ENCODE assay signal across 8 mouse cellular contexts in genomic region chr7:16844696-16845071, GRCm38 (mm10). TPM values are rescaled to one million over a fixed set of nuclear protein-coding genes. Genes with fewer than 3 reads are reported as not detected.
A peak's percentile ranks its signal among the peaks of the same experiment; 100 is the strongest.
DNase-seq lines count a peak whose midpoint lies in the region; ATAC-seq and TF ChIP-seq lines count a peak whose summit lies in the region.

No protein-coding gene starts in this region.

- no peak overlapping the region; the same call in 1 of the 2 replicates for H3K27ac ChIP-seq in MEL (ENCODE audit: control insufficient read depth, low read depth, low read length)
- peak overlapping the region; percentile 51 for H3K27ac ChIP-seq in embryonic facial prominence, embryonic 10.5 days (replicated peaks)
- H3K27ac ChIP-seq in hindbrain, embryonic 13.5 days: 0 out of 2 replicates have a peak overlapping the region, but pooled peaks have one; percentile 3
- peak overlapping the region; percentile 94 for H3K27ac ChIP-seq in lung, embryonic 16.5 days (ENCODE audit: low read length)

- peak overlapping the region; percentile 81 for H3K9ac ChIP-seq in MEL (ENCODE audit: control insufficient read depth, low read depth, low read length, poor library complexity, severe bottlenecking)
- H3K9ac ChIP-seq in hindbrain, embryonic 13.5 days: peak overlapping the region; percentile 53; the same call in 1 of the 2 replicates
- H3K9ac ChIP-seq in lung, embryonic 16.5 days (ENCODE audit: low read length): peak overlapping the region; percentile 94

- no peak for TF ChIP-seq RAD21 in MEL (IDR thresholded peaks at IDR 0.05; ENCODE audit: low read depth, low read length)

- no peak for ATAC-seq in hindbrain, embryonic 13.5 days (ENCODE audit: low FRiP score)
- no peak for ATAC-seq in lung, embryonic 16.5 days (ENCODE audit: low read depth)
- ATAC-seq in granulocyte monocyte progenitor cell, adult 5-6 weeks (replicated peaks; ENCODE audit: poor library complexity, severe bottlenecking): no peak

- DNase-seq in MEL (ENCODE audit: low read depth, low spot score): peak; percentile 32
- DNase-seq in embryonic facial prominence, embryonic 10.5 days (ENCODE audit: low spot score): no peak
- DNase-seq in embryo, embryonic 10.5 days (ENCODE audit: low spot score): no peak
- no peak for DNase-seq in adrenal gland, adult 18-20 months (ENCODE audit: low spot score in 2 of 2)
- no peak for DNase-seq in layer of hippocampus, adult 9-11 months

- H3K4me2 ChIP-seq in hindbrain, embryonic 13.5 days: peak overlapping the region; percentile 93
- H3K4me2 ChIP-seq in lung, embryonic 16.5 days (ENCODE audit: low read depth, low read length): peak overlapping the region; percentile 100

- H3K79me2 ChIP-seq in MEL (ENCODE audit: control insufficient read depth, insufficient read depth, low read length, poor library complexity): peaks cover 5% of the 10 kb centered on the region; the same call in 1 of the 2 replicates

- H3K9me3 ChIP-seq in MEL (replicated peaks; ENCODE audit: insufficient read depth, low read length): no peaks in the 10 kb centered on the region
- no peaks in the 10 kb centered on the region for H3K9me3 ChIP-seq in embryonic facial prominence, embryonic 10.5 days
- no peaks in the 10 kb centered on the region for H3K9me3 ChIP-seq in hindbrain, embryonic 13.5 days
- no peaks in the 10 kb centered on the region for H3K9me3 ChIP-seq in lung, embryonic 16.5 days (ENCODE audit: control insufficient read depth, low read length)

- TF ChIP-seq EP300 in MEL (IDR thresholded peaks at IDR 0.05; ENCODE audit: low read depth in 1 of 2, low read length in 2 of 2): no peak

- 70% methylated on average over 3 of the region's 3 CpGs for WGBS in embryonic facial prominence, embryonic 10.5 days
- 67% methylated on average over 3 of the region's 3 CpGs for WGBS in hindbrain, embryonic 13.5 days
- WGBS in lung, embryonic 16.5 days: 42% methylated on average over 3 of the region's 3 CpGs

- no peak for TF ChIP-seq CTCF in MEL (IDR thresholded peaks at IDR 0.05 in 2 of 3, conservative IDR thresholded peaks at IDR 0.05 in 1 of 3; ENCODE audit: control insufficient read depth in 1 of 3, insufficient read depth in 1 of 3, low read depth in 2 of 3, low read length in 3 of 3, poor library complexity in 1 of 3, severe bottlenecking in 1 of 3)

- no peak for TF ChIP-seq POLR2A in MEL (IDR thresholded peaks at IDR 0.05; ENCODE audit: control insufficient read depth in 1 of 2, insufficient read depth in 1 of 2, low read depth in 1 of 2, low read length in 2 of 2, poor library complexity in 1 of 2)

- 0 out of 4 replicates have a peak, but pooled peaks cover 0 to 2% of the 10 kb centered on the region in 2 experiments for H3K36me3 ChIP-seq in MEL (ENCODE audit: control insufficient read depth in 1 of 2, insufficient read depth in 2 of 2, low read length in 2 of 2)
- peaks cover 51% of the 10 kb centered on the region for H3K36me3 ChIP-seq in embryonic facial prominence, embryonic 10.5 days (replicated peaks)
- H3K36me3 ChIP-seq in hindbrain, embryonic 13.5 days: peaks cover 28% of the 10 kb centered on the region
- H3K36me3 ChIP-seq in lung, embryonic 16.5 days (ENCODE audit: control insufficient read depth, insufficient read depth, low read length): peaks cover 20% of the 10 kb centered on the region

- H3K4me3 ChIP-seq in MEL (ENCODE audit: control insufficient read depth in 1 of 2, insufficient read depth in 1 of 2, low read depth in 2 of 2, low read length in 2 of 2): peak overlapping the region; percentile 72 to 100
- peak overlapping the region; percentile 72; the same call in 1 of the 2 replicates for H3K4me3 ChIP-seq in embryonic facial prominence, embryonic 10.5 days
- peak overlapping the region; percentile 8; the same call in 1 of the 2 replicates for H3K4me3 ChIP-seq in hindbrain, embryonic 13.5 days
- H3K4me3 ChIP-seq in lung, embryonic 16.5 days (ENCODE audit: low read length): peak overlapping the region; percentile 77

- no peaks in the 10 kb centered on the region for H3K27me3 ChIP-seq in MEL (ENCODE audit: control insufficient read depth in 1 of 2, insufficient read depth in 2 of 2, low read length in 2 of 2)
- no peaks in the 10 kb centered on the region for H3K27me3 ChIP-seq in embryonic facial prominence, embryonic 10.5 days (replicated peaks; ENCODE audit: low read depth, poor library complexity, severe bottlenecking)
- no peaks in the 10 kb centered on the region for H3K27me3 ChIP-seq in hindbrain, embryonic 13.5 days
- H3K27me3 ChIP-seq in lung, embryonic 16.5 days (ENCODE audit: control insufficient read depth, insufficient read depth, low read depth, low read length): no peaks in the 10 kb centered on the region

- H3K4me1 ChIP-seq in MEL (ENCODE audit: control insufficient read depth in 1 of 2, insufficient read depth in 2 of 2, low read length in 2 of 2): peaks cover 0 to 5% of the 10 kb centered on the region in 2 experiments; a peak in 3 of 4 replicates
- H3K4me1 ChIP-seq in embryonic facial prominence, embryonic 10.5 days: peaks cover 58% of the 10 kb centered on the region
- peaks cover 33% of the 10 kb centered on the region for H3K4me1 ChIP-seq in hindbrain, embryonic 13.5 days (replicated peaks)
- peaks cover 33% of the 10 kb centered on the region for H3K4me1 ChIP-seq in lung, embryonic 16.5 days (replicated peaks; ENCODE audit: control insufficient read depth, insufficient read depth, low read length)

TF ChIP-seq in MEL, 35 proteins besides CTCF, POLR2A, EP300 and RAD21 (continues in another document):
- TF ChIP-seq NELFE (IDR thresholded peaks at IDR 0.05; ENCODE audit: low read depth, low read length): peak; percentile 25; the same call in 1 of the 2 replicates

RNA-seq across cellular contexts. Expression of gene Prkd2, which starts 2.0 kb away (rescaled TPM):
- total RNA-seq in MEL (2012; rRNA removed): 2.1 and 2.9 TPM in 2 replicates
- 1 to 10 TPM in 1 of 2 experiments, not detected in 1; 8.7 TPM for polyA plus RNA-seq in MEL (2012; ENCODE audit: insufficient read depth in 1 of 2, insufficient read length in 2 of 2, low read depth in 1 of 2, low replicate concordance in 2 of 2, missing spikeins in 1 of 2)
- 12.9 and 13.1 TPM in 2 replicates for polyA plus RNA-seq in embryonic facial prominence, embryonic 10.5 days (2016; fragmentation: Nextera tagmentation; extraction: Ambion mirVana)
- polyA plus RNA-seq in hindbrain, embryonic 13.5 days (2015; fragmentation: Nextera tagmentation; extraction: Ambion mirVana): 6.6 and 7.3 TPM in 2 replicates
- polyA plus RNA-seq in lung, embryonic 16.5 days (2015; fragmentation: Nextera tagmentation; extraction: Ambion mirVana): 21.7 and 23.3 TPM in 2 replicates
- 10 to 100 TPM; 13.9 to 23.3 TPM for total RNA-seq in adrenal gland, adult 18-20 months (2021)
- 9.6 and 14.6 TPM in 2 replicates for total RNA-seq in granulocyte monocyte progenitor cell, adult 5-6 weeks (2014; fragmentation: Nextera tagmentation)
- total RNA-seq in granulocyte monocyte progenitor cell, adult 5-6 weeks (2017): 3.4 and 11.9 TPM in 2 replicates

RNA-seq across cellular contexts. Expression of gene Fkrp, which starts 28.2 kb away (rescaled TPM):
- total RNA-seq in MEL (2012; rRNA removed): 12.6 and 15.9 TPM in 2 replicates
- polyA plus RNA-seq in MEL (2012; ENCODE audit: insufficient read depth in 1 of 2, insufficient read length in 2 of 2, low read depth in 1 of 2, low replicate concordance in 2 of 2, missing spikeins in 1 of 2): 10 to 100 TPM in 1 of 2 experiments, not detected in 1; 19.2 TPM
- polyA plus RNA-seq in embryonic facial prominence, embryonic 10.5 days (2016; fragmentation: Nextera tagmentation; extraction: Ambion mirVana): 26.1 and 28.5 TPM in 2 replicates
- polyA plus RNA-seq in hindbrain, embryonic 13.5 days (2015; fragmentation: Nextera tagmentation; extraction: Ambion mirVana): 43.6 and 45.3 TPM in 2 replicates
- polyA plus RNA-seq in lung, embryonic 16.5 days (2015; fragmentation: Nextera tagmentation; extraction: Ambion mirVana): 28.1 and 28.9 TPM in 2 replicates
- total RNA-seq in adrenal gland, adult 18-20 months (2021): 10 to 100 TPM; 23.7 to 25.2 TPM
- 8.1 and 10.5 TPM in 2 replicates for total RNA-seq in granulocyte monocyte progenitor cell, adult 5-6 weeks (2014; fragmentation: Nextera tagmentation)
- 9.3 and 11.0 TPM in 2 replicates for total RNA-seq in granulocyte monocyte progenitor cell, adult 5-6 weeks (2017)

RNA-seq across cellular contexts. Expression of gene Strn4, which starts 29.0 kb away (rescaled TPM):
- total RNA-seq in MEL (2012; rRNA removed): 54.7 and 55.8 TPM in 2 replicates
- 10 to 100 TPM in 1 of 2 experiments, not detected in 1; 93.5 TPM for polyA plus RNA-seq in MEL (2012; ENCODE audit: insufficient read depth in 1 of 2, insufficient read length in 2 of 2, low read depth in 1 of 2, low replicate concordance in 2 of 2, missing spikeins in 1 of 2)
- polyA plus RNA-seq in embryonic facial prominence, embryonic 10.5 days (2016; fragmentation: Nextera tagmentation; extraction: Ambion mirVana): 129 and 131 TPM in 2 replicates
- 159 and 172 TPM in 2 replicates for polyA plus RNA-seq in hindbrain, embryonic 13.5 days (2015; fragmentation: Nextera tagmentation; extraction: Ambion mirVana)
- 87.1 and 92.1 TPM in 2 replicates for polyA plus RNA-seq in lung, embryonic 16.5 days (2015; fragmentation: Nextera tagmentation; extraction: Ambion mirVana)
- total RNA-seq in adrenal gland, adult 18-20 months (2021): 10 to 100 TPM; 67.7 to 69.3 TPM
- 36.8 and 50.4 TPM in 2 replicates for total RNA-seq in granulocyte monocyte progenitor cell, adult 5-6 weeks (2014; fragmentation: Nextera tagmentation)
- total RNA-seq in granulocyte monocyte progenitor cell, adult 5-6 weeks (2017): 47.0 and 63.5 TPM in 2 replicates

RNA-seq across cellular contexts. Expression of gene Dact3, which starts 30.4 kb away (rescaled TPM):
- total RNA-seq in MEL (2012; rRNA removed): 0.31 and 0.49 TPM in 2 replicates
- 1 to 10 TPM in 1 of 2 experiments, not detected in 1; 2.1 TPM for polyA plus RNA-seq in MEL (2012; ENCODE audit: insufficient read depth in 1 of 2, insufficient read length in 2 of 2, low read depth in 1 of 2, low replicate concordance in 2 of 2, missing spikeins in 1 of 2)
- 5.5 and 6.0 TPM in 2 replicates for polyA plus RNA-seq in embryonic facial prominence, embryonic 10.5 days (2016; fragmentation: Nextera tagmentation; extraction: Ambion mirVana)
- polyA plus RNA-seq in hindbrain, embryonic 13.5 days (2015; fragmentation: Nextera tagmentation; extraction: Ambion mirVana): 2.8 and 2.9 TPM in 2 replicates
- polyA plus RNA-seq in lung, embryonic 16.5 days (2015; fragmentation: Nextera tagmentation; extraction: Ambion mirVana): 2.1 and 2.2 TPM in 2 replicates
- 1 to 10 TPM; 3.1 to 3.8 TPM for total RNA-seq in adrenal gland, adult 18-20 months (2021)
- not detected in 2 replicates for total RNA-seq in granulocyte monocyte progenitor cell, adult 5-6 weeks (2014; fragmentation: Nextera tagmentation)
- total RNA-seq in granulocyte monocyte progenitor cell, adult 5-6 weeks (2017): 0.31 and 0.69 TPM in 2 replicates

RNA-seq across cellular contexts. Expression of gene Gng8, which starts 46.9 kb away (rescaled TPM):
- 0.39 TPM in 1 of 2 replicates, not detected in the other for total RNA-seq in MEL (2012; rRNA removed)
- 1 to 10 TPM in 1 of 2 experiments, not detected in 1; 2.2 TPM for polyA plus RNA-seq in MEL (2012; ENCODE audit: insufficient read depth in 1 of 2, insufficient read length in 2 of 2, low read depth in 1 of 2, low replicate concordance in 2 of 2, missing spikeins in 1 of 2)
- polyA plus RNA-seq in embryonic facial prominence, embryonic 10.5 days (2016; fragmentation: Nextera tagmentation; extraction: Ambion mirVana): 14.7 and 20.3 TPM in 2 replicates
- polyA plus RNA-seq in hindbrain, embryonic 13.5 days (2015; fragmentation: Nextera tagmentation; extraction: Ambion mirVana): 6.1 and 8.2 TPM in 2 replicates
- polyA plus RNA-seq in lung, embryonic 16.5 days (2015; fragmentation: Nextera tagmentation; extraction: Ambion mirVana): 12.9 and 13.0 TPM in 2 replicates
- total RNA-seq in adrenal gland, adult 18-20 months (2021): under 1 TPM in 1 of 2 experiments, not detected in 1; 0.35 TPM
- not detected in 2 replicates for total RNA-seq in granulocyte monocyte progenitor cell, adult 5-6 weeks (2014; fragmentation: Nextera tagmentation)
- 0.26 and 0.62 TPM in 2 replicates for total RNA-seq in granulocyte monocyte progenitor cell, adult 5-6 weeks (2017)

Comparison
In these comparisons a context has a peak if more than half of its experiments do, and no peak if none do; other contexts are left out.
1. H3K4me3 ChIP-seq: peak in every context shown above with its lines; median percentile 86 in MEL; 77 in lung, embryonic 16.5 days; 72 in embryonic facial prominence, embryonic 10.5 days; 8 in hindbrain, embryonic 13.5 days.